Mouse (Mus musculus) liver, embryonic 12.5 days (tissue): ENCODE data around the gene Cyp46a1. TPM values are rescaled to one million over a fixed set of nuclear protein-coding genes. Genes with fewer than 3 reads are reported as not detected.

Source experiments
- ATAC-seq: fragments of 200-750 bp; cut with Nextera tagmentation; 2 replicates; pipeline ENCODE4 v1.8.0; 2017; ENCODE audit warnings: moderate number of reproducible peaks, mild to moderate bottlenecking, moderate library complexity
- H3K27ac ChIP-seq: fragments of 300-500 bp; sonication (generic); 2 replicates; pipeline ENCODE4 v1.5.1; 2016; ENCODE audit warnings: mild to moderate bottlenecking
- H3K27me3 ChIP-seq: fragments of 300-500 bp; sonication (generic); replicated peaks from 2 replicates; pipeline ENCODE4 v1.6.1; 2016; ENCODE audit warnings: mild to moderate bottlenecking, moderate library complexity
- H3K36me3 ChIP-seq: fragments of 300-500 bp; sonication (generic); 2 replicates; pipeline ENCODE4 v1.6.1; 2016; ENCODE audit warnings: mild to moderate bottlenecking, moderate library complexity
- H3K4me1 ChIP-seq: fragments of 300-500 bp; sonication (generic); 2 replicates; pipeline ENCODE4 v1.6.1; 2016
- H3K4me2 ChIP-seq: fragments of 300-500 bp; sonication (generic); 2 replicates; pipeline ENCODE4 v1.6.1; 2016; ENCODE audit warnings: mild to moderate bottlenecking, moderate library complexity
- H3K4me3 ChIP-seq: fragments of 300-500 bp; sonication (generic); 2 replicates; pipeline ENCODE4 v1.5.1; 2016; ENCODE audit warnings: mild to moderate bottlenecking, moderate library complexity
- H3K9ac ChIP-seq: fragments of 300-500 bp; sonication (generic); 2 replicates; pipeline ENCODE4 v1.6.1; 2016; ENCODE audit warnings: mild to moderate bottlenecking, moderate library complexity
- H3K9me3 ChIP-seq: fragments of 300-500 bp; sonication (generic); replicated peaks from 2 replicates; pipeline ENCODE4 v1.6.1; 2016; ENCODE audit warnings: mild to moderate bottlenecking, moderate library complexity
- WGBS: fragments of 180-500 bp; shearing (Covaris S2); methylation state at CpG from one replicate; pipeline ENCODE4 v1.1.7; 2016; ENCODE audit not compliant: insufficient replicate concordance; 5-methylcytosine and 5-hydroxymethylcytosine counted together
- polyA plus RNA-seq: library from polyadenylated mRNA; unstranded; fragments of >200 nt; fragmentation: Nextera tagmentation; extraction: Ambion mirVana; gene quantifications from 2 replicates; pipeline ENCODE4 v1.2.1, GENCODE M21; 2016

The Cyp46a1 gene
- polyA plus RNA-seq = 0.86 and 1.7 TPM in 2 replicates

DNA sequence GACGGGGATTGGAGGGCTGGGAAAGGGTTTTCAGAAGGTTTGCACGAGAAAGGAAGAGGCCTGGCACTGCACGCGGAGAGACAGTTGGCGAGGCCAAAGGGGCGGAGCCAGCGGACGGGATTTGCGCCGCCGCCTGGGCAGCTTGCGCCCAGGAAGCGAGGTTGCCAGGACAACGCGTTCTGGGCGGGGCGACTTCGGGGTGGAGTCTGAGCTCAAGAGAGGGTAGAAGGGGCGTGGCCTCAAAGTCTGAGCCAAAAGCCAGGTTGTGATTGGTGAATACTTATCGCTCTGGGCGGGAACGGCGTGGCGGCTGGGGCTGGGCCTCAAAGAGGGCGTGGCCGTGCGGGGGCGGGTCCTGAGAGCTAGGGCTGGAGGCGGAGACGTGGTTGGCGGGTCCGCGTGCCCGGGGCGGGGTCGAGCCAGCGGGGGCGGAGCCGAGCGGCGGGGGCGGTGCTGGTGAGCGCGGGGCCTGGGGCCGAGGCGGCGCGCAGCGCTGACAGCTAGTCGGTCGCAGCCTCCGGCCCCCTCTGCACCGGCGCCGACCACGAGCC is at the start of gene Cyp46a1:
Gene Cyp46a1 (plus strand): TSS at position 487 of the 551 bp plus-strand sequence.
- Histone ChIP-seq H3K4me2 (peak within 1 kb of the TSS; percentile 93), H3K27me3 (peaks cover 91% of the 10 kb centered on the region), H3K27ac (no peak within 1 kb of the TSS), H3K4me1 (peaks cover 27% of the 10 kb centered on the region), H3K4me3 (peak within 1 kb of the TSS; percentile 59), H3K9ac (peak within 1 kb of the TSS; percentile 52; the same call in 1 of the 2 replicates), H3K36me3 (no peaks in the 10 kb centered on the region), H3K9me3 (no peaks in the 10 kb centered on the region)
- ATAC-seq = peak; percentile 83
- under 1% methylated on average over 39 of the region's 56 CpGs for WGBS

DNA sequence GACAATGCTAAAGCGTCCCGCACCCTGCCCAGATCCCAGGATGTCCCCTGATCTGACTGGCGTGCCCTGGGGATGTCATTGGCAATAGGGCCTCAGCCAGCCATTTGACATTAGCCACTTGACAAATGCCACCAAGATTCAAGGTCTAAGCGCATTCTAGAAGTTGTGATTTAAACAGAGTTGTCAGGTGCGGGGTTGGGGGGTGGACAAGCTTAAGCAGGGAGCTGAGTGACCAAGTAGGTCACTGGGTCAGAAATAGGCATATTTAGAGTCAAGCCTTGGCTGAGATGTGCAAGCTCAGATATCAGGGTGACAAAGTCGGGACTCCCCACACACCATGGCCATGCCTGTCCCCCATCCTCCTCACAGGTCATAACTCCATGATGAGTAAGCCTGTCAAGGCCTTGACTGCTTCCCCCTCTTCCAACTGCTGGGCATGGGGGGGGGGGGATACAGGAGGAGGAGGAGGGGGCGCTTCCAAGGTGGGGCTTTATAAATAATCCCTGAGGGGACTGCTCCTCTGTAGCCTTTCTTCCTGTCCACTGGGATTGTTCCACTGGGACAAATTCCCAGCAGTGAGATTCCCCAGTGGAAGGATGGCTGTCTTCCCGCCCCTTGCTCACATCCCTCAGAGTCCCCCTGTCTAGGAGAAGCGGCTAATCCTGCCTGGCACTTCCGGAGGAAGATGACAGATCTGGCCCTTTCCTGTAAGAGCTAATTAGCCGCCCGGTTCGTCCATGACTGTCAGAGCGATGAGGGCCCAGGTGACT is 49.5 kb upstream of the Cyp46a1 start:
- 34% methylated on average over 13 of the region's 14 CpGs for WGBS
- H3K4me1 ChIP-seq = no peaks in the 10 kb centered on the region
- no peak overlapping the region for H3K4me2 ChIP-seq
- no peak for ATAC-seq
- H3K36me3 ChIP-seq = no peaks in the 10 kb centered on the region
- no peak overlapping the region for H3K9ac ChIP-seq
- no peaks in the 10 kb centered on the region for H3K9me3 ChIP-seq
- H3K27me3 ChIP-seq = peaks cover 45% of the 10 kb centered on the region
- no peak overlapping the region for H3K27ac ChIP-seq
- no peak overlapping the region for H3K4me3 ChIP-seq

- H3K4me2 ChIP-seq = no peak overlapping the region
Measured at GRCm38 (mm10) chr12:108285225-108286011, 48.8 kb upstream of the Cyp46a1 start.

DNA sequence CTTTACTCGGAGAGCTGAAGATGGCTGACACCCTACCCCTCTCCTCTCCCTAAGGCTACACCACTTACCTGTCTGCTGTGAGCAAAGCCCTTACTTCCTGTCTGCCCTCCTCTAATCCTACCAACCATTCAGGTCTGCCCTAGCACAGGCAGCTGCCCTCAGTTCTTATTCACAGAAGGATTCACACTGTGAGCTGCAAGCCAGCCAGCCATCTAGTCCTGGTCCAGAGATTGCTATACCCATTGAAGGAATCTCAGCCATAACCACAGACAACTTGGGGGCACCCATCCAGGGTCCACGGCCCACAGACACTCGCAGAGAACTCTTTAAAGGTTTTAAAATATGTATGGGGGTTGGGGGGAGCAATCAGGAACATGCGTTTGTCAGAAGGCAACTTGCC is 47.8 kb upstream of the Cyp46a1 start:
- Histone ChIP-seq H3K4me1 (no peaks in the 10 kb centered on the region), H3K27ac (no peak overlapping the region)
- 56% methylated on average over 4 of the region's 4 CpGs for WGBS

More at GRCm38 (mm10) chr12:108285225-108286011, 48.8 kb upstream of the Cyp46a1 start:
- 41% methylated on average over 11 of the region's 11 CpGs for WGBS
- Histone ChIP-seq H3K4me3 (no peak overlapping the region), H3K27me3 (peaks cover 49% of the 10 kb centered on the region), H3K9ac (no peak overlapping the region), H3K4me1 (no peaks in the 10 kb centered on the region), H3K27ac (no peak overlapping the region), H3K36me3 (no peaks in the 10 kb centered on the region), H3K9me3 (no peaks in the 10 kb centered on the region)
- ATAC-seq = no peak

GRCm38 (mm10) chr12:108287011-108287410 is 47.2 kb upstream of the Cyp46a1 start:
- peaks cover 52% of the 10 kb centered on the region for H3K27me3 ChIP-seq

More for the DNA sequence above, 47.8 kb upstream of the Cyp46a1 start:
- peaks cover 50% of the 10 kb centered on the region for H3K27me3 ChIP-seq
- no peak overlapping the region for H3K9ac ChIP-seq
- no peaks in the 10 kb centered on the region for H3K9me3 ChIP-seq
- no peak overlapping the region for H3K4me3 ChIP-seq
- ATAC-seq = no peak
- no peaks in the 10 kb centered on the region for H3K36me3 ChIP-seq
- H3K4me2 ChIP-seq = no peak overlapping the region

DNA sequence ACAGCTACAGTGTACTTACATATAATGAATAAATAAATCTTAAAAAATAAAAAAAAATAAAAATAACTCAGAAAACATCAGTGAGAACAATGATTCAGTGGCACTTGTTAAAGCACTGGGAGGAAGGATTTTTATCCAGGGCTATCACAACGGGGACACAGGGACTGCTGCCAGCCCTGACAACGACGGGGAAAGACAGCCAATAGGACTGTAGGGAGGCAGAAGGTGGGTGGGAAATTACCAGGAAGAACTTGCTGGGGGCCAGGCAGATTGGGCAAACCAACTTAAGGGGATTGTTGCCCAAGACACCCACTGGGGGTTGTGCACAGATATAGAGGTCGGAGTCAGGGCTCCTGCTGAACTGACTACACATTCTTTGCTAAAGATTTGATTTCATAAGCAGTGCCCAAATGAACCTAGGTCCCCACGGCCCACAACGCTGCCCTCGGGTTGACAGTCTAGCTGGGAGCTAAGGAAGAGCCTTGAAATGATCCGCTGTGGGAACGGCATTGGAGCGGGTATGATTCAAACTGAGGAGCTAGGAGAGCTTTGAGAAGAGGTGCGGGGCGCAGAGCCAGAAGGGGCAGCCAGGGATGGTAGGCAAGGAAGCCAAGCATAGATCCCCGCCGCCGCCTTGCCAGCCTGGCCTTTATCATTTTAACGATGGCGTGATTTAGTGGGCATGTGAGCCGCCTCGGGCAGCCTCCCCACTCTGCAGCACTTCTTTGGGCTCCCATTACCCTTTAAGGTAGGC is 45.9 kb upstream of the Cyp46a1 start:
- WGBS = 73% methylated on average over 19 of the region's 19 CpGs

More at GRCm38 (mm10) chr12:108287011-108287410, 47.2 kb upstream of the Cyp46a1 start:
- H3K4me1 ChIP-seq = no peaks in the 10 kb centered on the region
- H3K27ac ChIP-seq = no peak overlapping the region
- WGBS = 79% methylated on average over 8 of the region's 8 CpGs
- no peaks in the 10 kb centered on the region for H3K9me3 ChIP-seq
- H3K4me3 ChIP-seq = no peak overlapping the region
- ATAC-seq = no peak
- no peaks in the 10 kb centered on the region for H3K36me3 ChIP-seq
- H3K4me2 ChIP-seq = no peak overlapping the region
- no peak overlapping the region for H3K9ac ChIP-seq

DNA sequence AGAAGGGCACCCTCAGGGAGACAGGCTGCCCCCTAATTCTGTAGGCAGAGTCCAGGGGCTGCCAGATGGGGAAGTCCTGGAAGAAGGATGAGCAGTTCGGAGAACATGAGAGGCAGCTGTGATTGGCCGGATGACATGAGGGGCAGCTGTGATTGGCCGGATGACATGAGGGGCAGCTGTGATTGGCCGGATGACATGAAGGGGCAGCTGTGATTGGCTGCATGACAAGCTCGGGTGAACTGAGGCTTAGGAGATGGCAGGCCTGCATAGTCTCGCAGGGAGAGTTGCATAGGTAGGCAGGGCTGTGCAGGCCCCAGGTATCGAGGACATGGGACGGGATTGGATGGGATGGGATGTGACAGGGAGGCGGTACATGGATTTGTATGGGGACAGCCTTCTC is 41.8 kb upstream of the Cyp46a1 start:
- no peak overlapping the region for H3K27ac ChIP-seq
- peaks cover 40% of the 10 kb centered on the region for H3K27me3 ChIP-seq
- H3K9ac ChIP-seq = no peak overlapping the region
- H3K36me3 ChIP-seq = no peaks in the 10 kb centered on the region
- H3K9me3 ChIP-seq = no peaks in the 10 kb centered on the region
- peak overlapping the region; percentile 40 for H3K4me2 ChIP-seq
- peaks cover 5% of the 10 kb centered on the region for H3K4me1 ChIP-seq
- no peak overlapping the region for H3K4me3 ChIP-seq
- ATAC-seq = peak; percentile 55; the same call in 1 of the 2 replicates
- WGBS = 11% methylated on average over 9 of the region's 9 CpGs

More for the DNA sequence above, 45.9 kb upstream of the Cyp46a1 start:
- no peaks in the 10 kb centered on the region for H3K9me3 ChIP-seq
- H3K36me3 ChIP-seq = no peaks in the 10 kb centered on the region
- peaks cover 5% of the 10 kb centered on the region for H3K4me1 ChIP-seq
- no peak overlapping the region for H3K27ac ChIP-seq
- no peak overlapping the region for H3K4me3 ChIP-seq
- ATAC-seq = no peak
- no peak overlapping the region for H3K4me2 ChIP-seq
- peaks cover 50% of the 10 kb centered on the region for H3K27me3 ChIP-seq
- H3K9ac ChIP-seq = no peak overlapping the region

DNA sequence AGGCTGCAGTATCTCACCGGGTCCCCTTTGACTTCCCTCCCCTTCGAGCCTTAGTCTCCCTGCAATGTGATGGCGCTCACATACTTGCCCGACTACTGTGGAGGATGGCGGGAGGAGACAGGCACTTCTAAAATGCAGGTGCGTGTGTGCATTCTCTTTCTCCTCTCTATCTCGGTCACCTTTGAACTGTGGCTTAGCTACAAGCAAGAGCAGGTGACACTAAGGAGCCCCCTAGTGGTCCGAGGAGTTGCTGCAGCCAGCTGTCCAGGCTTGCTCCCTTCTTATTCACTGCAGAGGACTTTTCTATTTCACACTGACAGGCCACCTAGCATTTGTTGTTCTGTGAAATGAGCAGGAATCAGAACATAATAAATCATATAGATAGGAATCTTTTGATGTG is 41.2 kb upstream of the Cyp46a1 start:
- peak overlapping the region; percentile 40 for H3K4me2 ChIP-seq
- 3% methylated on average over 8 of the region's 8 CpGs for WGBS

GRCm38 (mm10) chr12:108294620-108295019 is 39.6 kb upstream of the Cyp46a1 start:
- H3K27ac ChIP-seq = no peak overlapping the region
- no peak for ATAC-seq
- H3K27me3 ChIP-seq = peaks cover 32% of the 10 kb centered on the region
- H3K9me3 ChIP-seq = no peaks in the 10 kb centered on the region
- peaks cover 5% of the 10 kb centered on the region for H3K4me1 ChIP-seq
- H3K36me3 ChIP-seq = no peaks in the 10 kb centered on the region
- no peak overlapping the region for H3K4me2 ChIP-seq
- no peak overlapping the region for H3K9ac ChIP-seq
- H3K4me3 ChIP-seq = no peak overlapping the region
- 66% methylated on average over 3 of the region's 3 CpGs for WGBS

More for the DNA sequence above, 41.2 kb upstream of the Cyp46a1 start:
- H3K27me3 ChIP-seq = peaks cover 40% of the 10 kb centered on the region
- H3K27ac ChIP-seq = no peak overlapping the region
- no peaks in the 10 kb centered on the region for H3K36me3 ChIP-seq
- no peaks in the 10 kb centered on the region for H3K9me3 ChIP-seq
- no peak overlapping the region for H3K9ac ChIP-seq
- peaks cover 5% of the 10 kb centered on the region for H3K4me1 ChIP-seq
- peak; percentile 50 for ATAC-seq
- no peak overlapping the region for H3K4me3 ChIP-seq

GRCm38 (mm10) chr12:108297033-108297432 is 37.1 kb upstream of the Cyp46a1 start:
- H3K9ac ChIP-seq = no peak overlapping the region
- H3K4me3 ChIP-seq = no peak overlapping the region
- peaks cover 5% of the 10 kb centered on the region for H3K4me1 ChIP-seq
- 49% methylated on average over 6 of the region's 6 CpGs for WGBS
- no peak overlapping the region for H3K4me2 ChIP-seq
- H3K27ac ChIP-seq = no peak overlapping the region
- H3K9me3 ChIP-seq = no peaks in the 10 kb centered on the region
- ATAC-seq = no peak
- H3K27me3 ChIP-seq = peaks cover 16% of the 10 kb centered on the region
- H3K36me3 ChIP-seq = no peaks in the 10 kb centered on the region

GRCm38 (mm10) chr12:108301006-108301405 is 33.2 kb upstream of the Cyp46a1 start:
- Histone ChIP-seq H3K27ac (no peak overlapping the region), H3K4me1 (no peaks in the 10 kb centered on the region), H3K27me3 (peaks cover 26% of the 10 kb centered on the region), H3K4me2 (no peak overlapping the region), H3K9me3 (no peaks in the 10 kb centered on the region), H3K36me3 (no peaks in the 10 kb centered on the region), H3K9ac (no peak overlapping the region), H3K4me3 (no peak overlapping the region)
- WGBS = 75% methylated on average over 6 of the region's 6 CpGs
- ATAC-seq = no peak
